Mouse (Mus musculus): Measurements from ENCODE around the gene Lyst. TPM values are rescaled to one million over a fixed set of nuclear protein-coding genes. Genes with fewer than 3 reads are reported as not detected.

Gene Lyst
- total and polyA plus RNA-seq, 3 experiments, result 2.0 to 6.8 (median 6.7) TPM

- intact Hi-C loops (cut with DNase I), result no loop called here
- no peak for TF ChIP-seq POLR2A (IDR thresholded peaks at IDR 0.05; ENCODE audit: insufficient read depth, low read depth, low read length)
- WGBS, result 62% methylated on average over 8 of the region's 8 CpGs
Observed at GRCm38 (mm10) chr13:13798775-13799174, 208.6 kb downstream of the Lyst start.

GRCm38 (mm10) chr13:13808337-13809132 lies 218.3 kb downstream of the Lyst start:
- intact Hi-C loops (cut with DNase I), result no loop called here
- 40% methylated on average over 11 of the region's 11 CpGs for WGBS
- Histone ChIP-seq H3K27ac (no peak overlapping the region), H3K79me2 (replicated peaks; ENCODE audit: control insufficient read depth, insufficient read depth, low read length) (no peaks in the 10 kb centered on the region), H3K4me3 (no peak overlapping the region), H3K36me3 (ENCODE audit: control insufficient read depth, insufficient read depth, low read length) (no peaks in the 10 kb centered on the region), H3K4me1 (ENCODE audit: control insufficient read depth, insufficient read depth, low read length) (no peaks in the 10 kb centered on the region), H3K27me3 (ENCODE audit: control insufficient read depth, insufficient read depth, low read length) (no peaks in the 10 kb centered on the region), H3K9ac (ENCODE audit: low read depth, low read length) (no peak overlapping the region)
- no peak for DNase-seq
- TF ChIP-seq EP300 (IDR thresholded peaks at IDR 0.05; ENCODE audit: insufficient read depth, low read depth, low read length) (no peak), POLR2A (IDR thresholded peaks at IDR 0.05; ENCODE audit: insufficient read depth, low read depth, low read length) (no peak), CTCF (IDR thresholded peaks at IDR 0.05) (no peak)

More at GRCm38 (mm10) chr13:13798775-13799174, 208.6 kb downstream of the Lyst start:
- Histone ChIP-seq H3K27me3 (ENCODE audit: control insufficient read depth, insufficient read depth, low read length) (no peaks in the 10 kb centered on the region), H3K4me3 (no peak overlapping the region), H3K79me2 (replicated peaks; ENCODE audit: control insufficient read depth, insufficient read depth, low read length) (no peaks in the 10 kb centered on the region), H3K27ac (no peak overlapping the region), H3K4me1 (ENCODE audit: control insufficient read depth, insufficient read depth, low read length) (no peaks in the 10 kb centered on the region), H3K36me3 (ENCODE audit: control insufficient read depth, insufficient read depth, low read length) (no peaks in the 10 kb centered on the region), H3K9ac (ENCODE audit: low read depth, low read length) (no peak overlapping the region)
- DNase-seq, result no peak

- Histone ChIP-seq H3K27me3 (ENCODE audit: control insufficient read depth, insufficient read depth, low read length) (no peaks in the 10 kb centered on the region), H3K4me3 (no peak overlapping the region), H3K4me1 (ENCODE audit: control insufficient read depth, insufficient read depth, low read length) (no peaks in the 10 kb centered on the region), H3K27ac (no peak overlapping the region), H3K36me3 (ENCODE audit: control insufficient read depth, insufficient read depth, low read length) (no peaks in the 10 kb centered on the region), H3K79me2 (replicated peaks; ENCODE audit: control insufficient read depth, insufficient read depth, low read length) (no peaks in the 10 kb centered on the region), H3K9ac (ENCODE audit: low read depth, low read length) (no peak overlapping the region)
- intact Hi-C loops (cut with DNase I), result no loop called here
- DNase-seq, result no peak
- 76% methylated on average over 7 of the region's 7 CpGs for WGBS
- TF ChIP-seq POLR2A (IDR thresholded peaks at IDR 0.05; ENCODE audit: insufficient read depth, low read depth, low read length) (no peak), CTCF (IDR thresholded peaks at IDR 0.05) (no peak), EP300 (IDR thresholded peaks at IDR 0.05; ENCODE audit: insufficient read depth, low read depth, low read length) (no peak)
Observed at GRCm38 (mm10) chr13:13810885-13811284, 220.7 kb downstream of the Lyst start.

- H3K27ac ChIP-seq, result no peak overlapping the region
- no peak for TF ChIP-seq POLR2A (IDR thresholded peaks at IDR 0.05; ENCODE audit: insufficient read depth, low read depth, low read length)
- no peak for TF ChIP-seq CTCF (IDR thresholded peaks at IDR 0.05)
- no peak for TF ChIP-seq EP300 (IDR thresholded peaks at IDR 0.05; ENCODE audit: insufficient read depth, low read depth, low read length)
- no peaks in the 10 kb centered on the region for H3K79me2 ChIP-seq (replicated peaks; ENCODE audit: control insufficient read depth, insufficient read depth, low read length)
- H3K4me1 ChIP-seq (ENCODE audit: control insufficient read depth, insufficient read depth, low read length), result no peaks in the 10 kb centered on the region
- intact Hi-C loops (cut with DNase I), result no loop called here
- no peaks in the 10 kb centered on the region for H3K27me3 ChIP-seq (ENCODE audit: control insufficient read depth, insufficient read depth, low read length)
- DNase-seq, result no peak
- no peak overlapping the region for H3K4me3 ChIP-seq
- H3K9ac ChIP-seq (ENCODE audit: low read depth, low read length), result no peak overlapping the region
- no peaks in the 10 kb centered on the region for H3K36me3 ChIP-seq (ENCODE audit: control insufficient read depth, insufficient read depth, low read length)
- 50% methylated on average over 3 of the region's 3 CpGs for WGBS
Observed at GRCm38 (mm10) chr13:13818696-13819095, 228.5 kb downstream of the Lyst start.

GRCm38 (mm10) chr13:13820234-13821123 lies 230.3 kb downstream of the Lyst start:
- H3K36me3 ChIP-seq (ENCODE audit: control insufficient read depth, insufficient read depth, low read length), result no peaks in the 10 kb centered on the region
- no peak for DNase-seq
- no peak overlapping the region for H3K27ac ChIP-seq
- H3K4me1 ChIP-seq (ENCODE audit: control insufficient read depth, insufficient read depth, low read length), result no peaks in the 10 kb centered on the region
- WGBS, result 70% methylated on average over 7 of the region's 7 CpGs
- TF ChIP-seq POLR2A (IDR thresholded peaks at IDR 0.05; ENCODE audit: insufficient read depth, low read depth, low read length), result no peak
- TF ChIP-seq CTCF (IDR thresholded peaks at IDR 0.05), result no peak
- TF ChIP-seq EP300 (IDR thresholded peaks at IDR 0.05; ENCODE audit: insufficient read depth, low read depth, low read length), result no peak
- intact Hi-C loops (cut with DNase I), result no loop called here
- H3K79me2 ChIP-seq (replicated peaks; ENCODE audit: control insufficient read depth, insufficient read depth, low read length), result no peaks in the 10 kb centered on the region
- H3K9ac ChIP-seq (ENCODE audit: low read depth, low read length), result no peak overlapping the region
- H3K4me3 ChIP-seq, result no peak overlapping the region
- H3K27me3 ChIP-seq (ENCODE audit: control insufficient read depth, insufficient read depth, low read length), result no peaks in the 10 kb centered on the region

GRCm38 (mm10) chr13:13824946-13825345 lies 234.7 kb downstream of the Lyst start:
- Histone ChIP-seq H3K9ac (ENCODE audit: low read depth, low read length) (no peak overlapping the region), H3K27me3 (ENCODE audit: control insufficient read depth, insufficient read depth, low read length) (no peaks in the 10 kb centered on the region), H3K36me3 (ENCODE audit: control insufficient read depth, insufficient read depth, low read length) (no peaks in the 10 kb centered on the region), H3K4me1 (ENCODE audit: control insufficient read depth, insufficient read depth, low read length) (no peaks in the 10 kb centered on the region), H3K4me3 (no peak overlapping the region), H3K27ac (no peak overlapping the region), H3K79me2 (replicated peaks; ENCODE audit: control insufficient read depth, insufficient read depth, low read length) (no peaks in the 10 kb centered on the region)
- 84% methylated on average over 7 of the region's 7 CpGs for WGBS
- TF ChIP-seq EP300 (IDR thresholded peaks at IDR 0.05; ENCODE audit: insufficient read depth, low read depth, low read length) (no peak), CTCF (IDR thresholded peaks at IDR 0.05) (no peak), POLR2A (IDR thresholded peaks at IDR 0.05; ENCODE audit: insufficient read depth, low read depth, low read length) (no peak)
- DNase-seq, result no peak
- intact Hi-C loops (cut with DNase I), result no loop called here

Measured in heart, adult 2 months (tissue).